9 mouse cellular contexts compared by ENCODE assay signal in the genomic region with DNA sequence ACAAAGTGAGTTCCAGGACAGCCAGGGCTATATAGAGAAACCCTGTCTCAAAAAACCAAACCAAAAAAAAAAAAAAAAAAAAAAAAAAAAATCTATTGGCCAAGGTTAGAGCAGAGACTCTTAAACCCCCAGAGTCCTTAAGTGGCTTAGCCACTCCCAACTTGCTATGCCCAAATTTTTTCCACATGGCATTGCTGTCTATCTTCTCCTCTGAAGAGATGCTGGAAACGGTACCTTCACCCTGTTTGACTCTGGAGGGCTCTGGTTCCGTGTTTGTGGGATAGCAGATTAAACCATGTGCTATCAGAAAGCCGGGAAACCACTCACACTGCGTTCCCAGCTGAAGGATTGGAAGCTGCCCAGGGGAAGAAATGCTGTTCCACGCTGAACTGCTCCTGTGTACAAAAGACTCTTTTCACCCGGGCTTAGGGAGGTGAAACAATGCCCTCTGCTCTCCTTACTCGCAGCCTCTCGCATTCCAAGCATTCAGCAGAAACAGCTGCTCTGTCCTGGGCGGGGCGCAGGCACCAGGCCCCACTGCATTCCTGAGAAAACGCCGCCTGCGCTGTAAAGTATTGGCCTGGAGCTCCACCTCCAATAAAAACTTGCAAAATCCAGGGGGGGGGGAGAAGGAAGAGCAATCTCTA.
A peak's percentile ranks its signal among the peaks of the same experiment; 100 is the strongest.
DNase-seq lines count a peak whose midpoint lies in the region; ATAC-seq lines count a peak whose summit lies in the region.
"Had no signal": no experiment of that assay in that cellular context is flagged by ENCODE, and none has a peak within 500 bp of the region (broad histone marks: within the 10 kb centered on the region; RNA-seq: fewer than 3 reads in every experiment).

No protein-coding gene starts in this region.

- H3K4me2 ChIP-seq in forebrain, embryonic 13.5 days, result peak overlapping the region; percentile 68
- H3K4me2 ChIP-seq in liver, embryonic 16.5 days (ENCODE audit: low read depth, low read length), result peak overlapping the region; percentile 39; the same call in 1 of the 2 replicates

- no peaks in the 10 kb centered on the region for H3K36me3 ChIP-seq in forebrain, embryonic 13.5 days (ENCODE audit: poor library complexity, severe bottlenecking)
- no peaks in the 10 kb centered on the region for H3K36me3 ChIP-seq in liver, embryonic 16.5 days (ENCODE audit: control insufficient read depth, insufficient read depth)

- ATAC-seq in frontal cortex, adult (ENCODE audit: low TSS enrichment), result peak; percentile 72
- ATAC-seq in forebrain, embryonic 13.5 days, result peak; percentile 91
- ATAC-seq in liver, embryonic 16.5 days (ENCODE audit: low read depth), result peak; percentile 32; the same call in 1 of the 2 replicates

- no peaks in the 10 kb centered on the region for H3K27me3 ChIP-seq in forebrain, embryonic 13.5 days
- H3K27me3 ChIP-seq in liver, embryonic 16.5 days (ENCODE audit: control insufficient read depth, insufficient read depth, low read depth, low read length), result no peaks in the 10 kb centered on the region

- no peaks in the 10 kb centered on the region for H3K9me3 ChIP-seq in forebrain, embryonic 13.5 days (replicated peaks)
- no peaks in the 10 kb centered on the region for H3K9me3 ChIP-seq in liver, embryonic 16.5 days (replicated peaks; ENCODE audit: control insufficient read depth, low read length)

- DNase-seq in frontal cortex, postnatal 14 days (ENCODE audit: low spot score in 2 of 2), result no peak
- peak; percentile 47 to 64 for DNase-seq in heart, postnatal 14 days
- peak; percentile 79 to 87 for DNase-seq in kidney, postnatal 4 days
- peak; percentile 61 for DNase-seq in ovary, adult 18-20 months (ENCODE audit: low spot score)
- DNase-seq in spleen, postnatal 4 days (ENCODE audit: low spot score in 2 of 2), result no peak

- peak overlapping the region; percentile 61 for H3K9ac ChIP-seq in forebrain, embryonic 13.5 days
- H3K9ac ChIP-seq in liver, embryonic 16.5 days (ENCODE audit: low read depth, low read length), result no peak overlapping the region

- H3K27ac ChIP-seq in forebrain, embryonic 13.5 days, result peak overlapping the region; percentile 86
- H3K27ac ChIP-seq in liver, embryonic 16.5 days (ENCODE audit: low read length), result no peak overlapping the region
- H3K27ac ChIP-seq: macrophage had no signal

- peak overlapping the region; percentile 44 for H3K4me3 ChIP-seq in forebrain, embryonic 13.5 days
- H3K4me3 ChIP-seq in liver, embryonic 16.5 days (ENCODE audit: low read depth, low read length), result peak overlapping the region; percentile 37

- peaks cover 24% of the 10 kb centered on the region for H3K4me1 ChIP-seq in forebrain, embryonic 13.5 days
- H3K4me1 ChIP-seq in liver, embryonic 16.5 days (ENCODE audit: control insufficient read depth, low read depth, low read length), result no peaks in the 10 kb centered on the region

- intact Hi-C loops in heart, postnatal 14 days (cut with DNase I), result no loop called here

- 1% methylated on average over 13 of the region's 13 CpGs for WGBS in forebrain, embryonic 13.5 days
- WGBS in liver, embryonic 16.5 days (ENCODE audit: insufficient replicate concordance), result 3% methylated on average over 13 of the region's 13 CpGs

Comparison
In these comparisons a context has a peak if more than half of its experiments do, and no peak if none do; other contexts are left out.
1. ATAC-seq: peak in every context shown above with its lines; median percentile 91 in forebrain, embryonic 13.5 days; 72 in frontal cortex, adult; 32 in liver, embryonic 16.5 days.
2. DNase-seq: peak in heart, postnatal 14 days (2 of 2), kidney, postnatal 4 days (2 of 2) and ovary, adult 18-20 months (single experiment); none in frontal cortex, postnatal 14 days (0 of 2) and spleen, postnatal 4 days (0 of 2).